Mouse (Mus musculus) embryonic facial prominence, embryonic 13.5 days (tissue): ENCODE results near the gene Gtpbp1. TPM values are rescaled to one million over a fixed set of nuclear protein-coding genes. Genes with fewer than 3 reads are reported as not detected.

Source experiments
- ATAC-seq: fragments of 200-750 bp; cut with Nextera tagmentation; 2 replicates; pipeline ENCODE4 v1.8.0; 2017; ENCODE audit warnings: low read depth; ENCODE audit not compliant: insufficient number of reproducible peaks, insufficient read depth, low FRiP score, low TSS enrichment
- H3K27ac ChIP-seq: fragments of 300-500 bp; sonication (generic); 2 replicates; pipeline ENCODE4 v1.5.1; 2015; ENCODE audit warnings: moderate library complexity, mild to moderate bottlenecking, inconsistent platforms
- H3K27me3 ChIP-seq: fragments of 300-500 bp; sonication (generic); 2 replicates; pipeline ENCODE4 v1.6.1; 2015; ENCODE audit warnings: mild to moderate bottlenecking, inconsistent platforms
- H3K36me3 ChIP-seq: fragments of 300-500 bp; sonication (generic); 2 replicates; pipeline ENCODE4 v1.6.1; 2015; ENCODE audit warnings: mild to moderate bottlenecking, inconsistent platforms
- H3K4me1 ChIP-seq: fragments of 300-500 bp; sonication (generic); 2 replicates; pipeline ENCODE4 v1.6.1; 2015; ENCODE audit warnings: inconsistent platforms
- H3K4me2 ChIP-seq: fragments of 300-500 bp; sonication (generic); 2 replicates; pipeline ENCODE4 v1.6.1; 2015; ENCODE audit warnings: moderate library complexity, mild to moderate bottlenecking, inconsistent platforms
- H3K4me3 ChIP-seq: fragments of 300-500 bp; sonication (generic); 2 replicates; pipeline ENCODE4 v1.5.1; 2015; ENCODE audit warnings: mild to moderate bottlenecking, inconsistent platforms
- H3K9ac ChIP-seq: fragments of 300-500 bp; sonication (generic); 2 replicates; pipeline ENCODE4 v1.6.1; 2015; ENCODE audit warnings: mild to moderate bottlenecking, inconsistent platforms
- H3K9me3 ChIP-seq: fragments of 300-500 bp; sonication (generic); 2 replicates; pipeline ENCODE4 v1.6.1; 2016; ENCODE audit warnings: inconsistent platforms
- WGBS: fragments of 180-500 bp; shearing (Covaris S2); methylation state at CpG from one replicate; pipeline ENCODE4 v1.1.7; 2015; ENCODE audit warnings: mixed read lengths; 5-methylcytosine and 5-hydroxymethylcytosine counted together
- polyA plus RNA-seq: library from polyadenylated mRNA; unstranded; fragments of >200 nt; fragmentation: Nextera tagmentation; extraction: Ambion mirVana; gene quantifications from 2 replicates; pipeline ENCODE4 v1.2.1, GENCODE M21; 2015

Gene Gtpbp1
- polyA plus RNA-seq, 1 experiment from 2014 or later, result 42.2 TPM

GRCm38 (mm10) chr15:79687175-79687574, 3.5 kb upstream of the Gtpbp1 start:
- Histone ChIP-seq H3K4me3 (peak overlapping the region; percentile 91), H3K9me3 (no peaks in the 10 kb centered on the region), H3K36me3 (no peaks in the 10 kb centered on the region), H3K9ac (peak overlapping the region; percentile 94), H3K27ac (peak overlapping the region; percentile 98), H3K27me3 (no peaks in the 10 kb centered on the region), H3K4me1 (peaks cover 63% of the 10 kb centered on the region), H3K4me2 (peak overlapping the region; percentile 91)
- no peak for ATAC-seq
- under 1% methylated on average over 27 of the region's 33 CpGs for WGBS

- Histone ChIP-seq H3K9ac (peak within 1 kb of the TSS; percentile 94), H3K4me3 (peak within 1 kb of the TSS; percentile 91), H3K9me3 (no peaks in the 10 kb centered on the region), H3K4me2 (peak within 1 kb of the TSS; percentile 91), H3K4me1 (peaks cover 65% of the 10 kb centered on the region), H3K27me3 (no peaks in the 10 kb centered on the region), H3K27ac (peak within 1 kb of the TSS; percentile 98), H3K36me3 (no peaks in the 10 kb centered on the region)
- under 1% methylated on average over 72 of the region's 72 CpGs for WGBS
- ATAC-seq, result peak; percentile 70
Measured at GRCm38 (mm10) chr15:79687646-79688267, 2.9 kb upstream of the Gtpbp1 start, which contains the start of gene Josd1. Gene Josd1, minus strand, starts transcription at chr15:79687919.

- H3K4me2 ChIP-seq, result peak overlapping the region; percentile 91
- ATAC-seq, result no peak
- no peaks in the 10 kb centered on the region for H3K9me3 ChIP-seq
- no peaks in the 10 kb centered on the region for H3K27me3 ChIP-seq
- peak overlapping the region; percentile 94 for H3K9ac ChIP-seq
- H3K4me3 ChIP-seq, result peak overlapping the region; percentile 91
- no peaks in the 10 kb centered on the region for H3K36me3 ChIP-seq
- peak overlapping the region; percentile 98 for H3K27ac ChIP-seq
- peaks cover 65% of the 10 kb centered on the region for H3K4me1 ChIP-seq
- WGBS, result 2% methylated on average over 8 of the region's 8 CpGs
Measured at GRCm38 (mm10) chr15:79688268-79688956, 2.2 kb upstream of the Gtpbp1 start.

- no peak overlapping the region; the same call in 1 of the 2 replicates for H3K27ac ChIP-seq
- H3K4me1 ChIP-seq, result peaks cover 52% of the 10 kb centered on the region
- ATAC-seq, result no peak
- H3K4me2 ChIP-seq, result peak overlapping the region; percentile 86
- H3K27me3 ChIP-seq, result no peaks in the 10 kb centered on the region
- no peaks in the 10 kb centered on the region for H3K9me3 ChIP-seq
- H3K9ac ChIP-seq, result 0 out of 2 replicates have a peak overlapping the region, but pooled peaks have one; percentile 41
- WGBS, result 15% methylated on average over 24 of the region's 24 CpGs
- peak overlapping the region; percentile 68 for H3K4me3 ChIP-seq
- H3K36me3 ChIP-seq, result peaks cover 8% of the 10 kb centered on the region
Measured at GRCm38 (mm10) chr15:79689662-79690425, 801 bp upstream of the Gtpbp1 start.

- H3K9me3 ChIP-seq, result no peaks in the 10 kb centered on the region
- under 1% methylated on average over 45 of the region's 53 CpGs for WGBS
- peak overlapping the region; percentile 83 for H3K27ac ChIP-seq
- H3K27me3 ChIP-seq, result no peaks in the 10 kb centered on the region
- peaks cover 16% of the 10 kb centered on the region for H3K36me3 ChIP-seq
- ATAC-seq, result peak; percentile 17
- peak overlapping the region; percentile 86 for H3K4me2 ChIP-seq
- H3K9ac ChIP-seq, result peak overlapping the region; percentile 94
- H3K4me3 ChIP-seq, result peak overlapping the region; percentile 68
- peaks cover 40% of the 10 kb centered on the region for H3K4me1 ChIP-seq
Measured at GRCm38 (mm10) chr15:79691023-79691508, 421 bp downstream of the Gtpbp1 start.

GRCm38 (mm10) chr15:79692334-79692733, 1.7 kb downstream of the Gtpbp1 start:
- H3K9ac ChIP-seq, result 0 out of 2 replicates have a peak overlapping the region, but pooled peaks have one; percentile 1
- H3K9me3 ChIP-seq, result no peaks in the 10 kb centered on the region
- peaks cover 28% of the 10 kb centered on the region for H3K36me3 ChIP-seq
- no peak overlapping the region; the same call in 1 of the 2 replicates for H3K4me3 ChIP-seq
- WGBS, result 56% methylated on average over 5 of the region's 5 CpGs
- peaks cover 33% of the 10 kb centered on the region for H3K4me1 ChIP-seq
- H3K27me3 ChIP-seq, result no peaks in the 10 kb centered on the region
- H3K4me2 ChIP-seq, result peak overlapping the region; percentile 86
- no peak for ATAC-seq
- H3K27ac ChIP-seq, result no peak overlapping the region

- Histone ChIP-seq H3K4me2 (no peak overlapping the region), H3K4me3 (no peak overlapping the region), H3K36me3 (peaks cover 29% of the 10 kb centered on the region), H3K27me3 (no peaks in the 10 kb centered on the region), H3K9me3 (no peaks in the 10 kb centered on the region), H3K4me1 (peaks cover 27% of the 10 kb centered on the region), H3K27ac (no peak overlapping the region; the same call in 1 of the 2 replicates), H3K9ac (no peak overlapping the region)
- no peak for ATAC-seq
- 83% methylated on average over 11 of the region's 11 CpGs for WGBS
Measured at GRCm38 (mm10) chr15:79693740-79694139, 3.1 kb downstream of the Gtpbp1 start.

- Histone ChIP-seq H3K9ac (no peak overlapping the region), H3K4me1 (peaks cover 27% of the 10 kb centered on the region), H3K36me3 (peaks cover 35% of the 10 kb centered on the region), H3K27me3 (no peaks in the 10 kb centered on the region), H3K9me3 (no peaks in the 10 kb centered on the region), H3K4me2 (no peak overlapping the region), H3K27ac (no peak overlapping the region), H3K4me3 (no peak overlapping the region)
- 88% methylated on average over 4 of the region's 4 CpGs for WGBS
- no peak for ATAC-seq
Measured at GRCm38 (mm10) chr15:79694512-79694911, 3.9 kb downstream of the Gtpbp1 start.

- WGBS, result 69% methylated on average over 3 of the region's 3 CpGs
- Histone ChIP-seq H3K9me3 (no peaks in the 10 kb centered on the region), H3K4me2 (no peak overlapping the region), H3K36me3 (peaks cover 36% of the 10 kb centered on the region), H3K9ac (no peak overlapping the region), H3K4me1 (peaks cover 20% of the 10 kb centered on the region), H3K27ac (no peak overlapping the region), H3K27me3 (no peaks in the 10 kb centered on the region), H3K4me3 (no peak overlapping the region)
- ATAC-seq, result no peak
Measured at GRCm38 (mm10) chr15:79695516-79695915, 4.9 kb downstream of the Gtpbp1 start.

GRCm38 (mm10) chr15:79696508-79696907, 5.9 kb downstream of the Gtpbp1 start:
- no peaks in the 10 kb centered on the region for H3K9me3 ChIP-seq
- H3K4me3 ChIP-seq, result no peak overlapping the region
- H3K27me3 ChIP-seq, result no peaks in the 10 kb centered on the region
- H3K27ac ChIP-seq, result no peak overlapping the region
- no peak for ATAC-seq
- peaks cover 20% of the 10 kb centered on the region for H3K4me1 ChIP-seq
- H3K4me2 ChIP-seq, result no peak overlapping the region
- H3K36me3 ChIP-seq, result peaks cover 36% of the 10 kb centered on the region
- 80% methylated on average over 2 of the region's 2 CpGs for WGBS
- no peak overlapping the region for H3K9ac ChIP-seq

- H3K27me3 ChIP-seq, result no peaks in the 10 kb centered on the region
- ATAC-seq, result no peak
- H3K9me3 ChIP-seq, result no peaks in the 10 kb centered on the region
- H3K4me1 ChIP-seq, result peaks cover 16% of the 10 kb centered on the region
- H3K4me2 ChIP-seq, result no peak overlapping the region
- 82% methylated on average over 6 of the region's 6 CpGs for WGBS
- H3K9ac ChIP-seq, result 0 out of 2 replicates have a peak overlapping the region, but pooled peaks have one; percentile 40
- peaks cover 36% of the 10 kb centered on the region for H3K36me3 ChIP-seq
- no peak overlapping the region for H3K4me3 ChIP-seq
- no peak overlapping the region for H3K27ac ChIP-seq
Measured at GRCm38 (mm10) chr15:79697011-79697410, 6.4 kb downstream of the Gtpbp1 start.
